Mouse (Mus musculus) intestine, embryonic 15.5 days (tissue): ENCODE results near the gene Cabp4. TPM values are rescaled to one million over a fixed set of nuclear protein-coding genes. Genes with fewer than 3 reads are reported as not detected.
A peak's percentile ranks its signal among the peaks of the same experiment; 100 is the strongest.

ENCODE experiments used
- ATAC-seq: fragments of 200-750 bp; cut with Nextera tagmentation; 2 replicates; pipeline ENCODE4 v1.8.0; 2017; ENCODE audit warnings: moderate TSS enrichment, moderate library complexity
- H3K27ac ChIP-seq: fragments of 300-500 bp; sonication (generic); 2 replicates; pipeline ENCODE4 v1.5.1; 2015; ENCODE audit warnings: mild to moderate bottlenecking, inconsistent platforms
- H3K27me3 ChIP-seq: fragments of 300-500 bp; sonication (generic); replicated peaks from 2 replicates; pipeline ENCODE4 v1.6.1; 2015; ENCODE audit warnings: inconsistent platforms
- H3K36me3 ChIP-seq: fragments of 300-500 bp; sonication (generic); 2 replicates; pipeline ENCODE4 v1.6.1; 2015; ENCODE audit warnings: inconsistent platforms
- H3K4me1 ChIP-seq: fragments of 300-500 bp; sonication (generic); replicated peaks from 2 replicates; pipeline ENCODE4 v1.6.1; 2015; ENCODE audit warnings: inconsistent platforms
- H3K4me2 ChIP-seq: fragments of 300-500 bp; sonication (generic); replicated peaks from 2 replicates; pipeline ENCODE4 v1.6.1; 2015; ENCODE audit warnings: mild to moderate bottlenecking, inconsistent platforms
- H3K4me3 ChIP-seq: fragments of 300-500 bp; sonication (generic); replicated peaks from 2 replicates; pipeline ENCODE4 v1.5.1; 2015; ENCODE audit warnings: inconsistent platforms
- H3K9ac ChIP-seq: fragments of 300-500 bp; sonication (generic); 2 replicates; pipeline ENCODE4 v1.6.1; 2015; ENCODE audit warnings: inconsistent platforms
- H3K9me3 ChIP-seq: fragments of 300-500 bp; sonication (generic); 2 replicates; pipeline ENCODE4 v1.6.1; 2016; ENCODE audit warnings: inconsistent platforms
- WGBS: fragments of 180-500 bp; shearing (Covaris S2); methylation state at CpG from one replicate; pipeline ENCODE4 v1.1.7; 2015; 5-methylcytosine and 5-hydroxymethylcytosine counted together
- polyA plus RNA-seq: library from polyadenylated mRNA; unstranded; fragments of >200 nt; fragmentation: Nextera tagmentation; extraction: Ambion mirVana; gene quantifications from 2 replicates; pipeline ENCODE4 v1.2.1, GENCODE M21; 2015

Gene Cabp4
- polyA plus RNA-seq, 1 experiment from 2014 or later: 0.19 TPM

DNA sequence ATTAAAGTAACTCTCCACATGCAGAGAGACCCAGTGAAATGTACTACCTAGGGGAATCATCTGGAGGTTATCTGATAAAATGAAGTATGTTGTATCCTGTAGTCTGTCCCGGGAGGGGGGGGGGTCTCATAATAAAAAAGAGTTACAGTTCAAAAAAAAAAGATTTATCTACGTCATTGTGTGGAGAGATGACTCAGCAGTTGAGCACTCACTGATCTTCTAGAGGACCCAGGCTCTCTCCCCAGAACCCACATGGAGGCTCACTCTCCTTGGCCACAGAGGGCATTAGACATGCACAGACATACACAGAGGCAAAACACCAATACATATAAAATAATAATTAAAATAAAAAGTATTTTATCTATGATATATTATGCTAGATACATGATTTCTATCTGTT, 52.5 kb downstream of the Cabp4 start:
- H3K27ac ChIP-seq: no peak overlapping the region
- H3K9ac ChIP-seq: no peak overlapping the region
- no peaks in the 10 kb centered on the region for H3K36me3 ChIP-seq
- no peaks in the 10 kb centered on the region for H3K9me3 ChIP-seq
- H3K4me2 ChIP-seq: no peak overlapping the region
- ATAC-seq: no peak
- peaks cover 2% of the 10 kb centered on the region; the same call in 1 of the 2 replicates for H3K4me1 ChIP-seq
- H3K27me3 ChIP-seq: no peaks in the 10 kb centered on the region
- no peak overlapping the region for H3K4me3 ChIP-seq
- 68% methylated on average over 2 of the region's 2 CpGs for WGBS

- no peak overlapping the region for H3K9ac ChIP-seq
- 88% methylated on average over 3 of the region's 3 CpGs for WGBS
These were observed 53.4 kb downstream of the Cabp4 start for GRCm38 (mm10) chr19:4090446-4090845.

DNA sequence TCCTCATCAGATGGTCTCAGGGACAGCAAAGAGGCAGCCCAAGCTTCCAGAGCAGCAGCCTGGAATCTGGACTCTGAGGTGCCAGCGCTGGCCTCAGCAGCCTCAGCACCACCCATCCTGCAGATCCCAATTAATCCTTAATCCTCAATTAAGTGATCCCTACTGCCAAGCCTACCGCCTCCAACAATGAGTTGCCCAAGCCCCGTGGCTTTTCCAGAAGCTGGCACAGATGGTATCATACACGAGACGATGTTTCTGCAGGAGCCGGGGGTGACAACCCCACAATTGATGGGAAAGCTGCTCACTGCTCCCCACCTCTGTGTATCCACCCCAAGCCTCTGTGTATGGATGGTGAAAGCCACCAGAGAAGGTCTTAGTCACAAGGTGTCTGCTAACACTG, 54.7 kb downstream of the Cabp4 start:
- 78% methylated on average over 6 of the region's 6 CpGs for WGBS
- H3K4me3 ChIP-seq: no peak overlapping the region
- H3K9ac ChIP-seq: no peak overlapping the region
- H3K36me3 ChIP-seq: no peaks in the 10 kb centered on the region
- H3K4me1 ChIP-seq: 0 out of 2 replicates have a peak, but pooled peaks cover under 1% of the 10 kb centered on the region
- no peaks in the 10 kb centered on the region for H3K9me3 ChIP-seq
- no peak overlapping the region for H3K4me2 ChIP-seq
- ATAC-seq: no peak
- no peaks in the 10 kb centered on the region for H3K27me3 ChIP-seq
- H3K27ac ChIP-seq: no peak overlapping the region

More at GRCm38 (mm10) chr19:4090446-4090845, 53.4 kb downstream of the Cabp4 start:
- no peak overlapping the region for H3K27ac ChIP-seq
- H3K27me3 ChIP-seq: no peaks in the 10 kb centered on the region
- no peak overlapping the region for H3K4me2 ChIP-seq
- ATAC-seq: no peak
- H3K36me3 ChIP-seq: no peaks in the 10 kb centered on the region
- H3K4me3 ChIP-seq: no peak overlapping the region
- no peaks in the 10 kb centered on the region for H3K4me1 ChIP-seq
- H3K9me3 ChIP-seq: no peaks in the 10 kb centered on the region

- Histone ChIP-seq H3K36me3 (no peaks in the 10 kb centered on the region), H3K4me1 (0 out of 2 replicates have a peak, but pooled peaks cover 4% of the 10 kb centered on the region), H3K4me2 (no peak overlapping the region), H3K9ac (no peak overlapping the region), H3K9me3 (no peaks in the 10 kb centered on the region), H3K4me3 (no peak overlapping the region), H3K27ac (no peak overlapping the region), H3K27me3 (no peaks in the 10 kb centered on the region)
- ATAC-seq: 0 out of 2 replicates have a peak, but pooled peaks have one; percentile 27
- 43% methylated on average over 5 of the region's 5 CpGs for WGBS
These were observed 55.7 kb downstream of the Cabp4 start for GRCm38 (mm10) chr19:4088146-4088545.

- Histone ChIP-seq H3K4me2 (no peak overlapping the region), H3K4me3 (no peak overlapping the region), H3K9ac (no peak overlapping the region), H3K36me3 (no peaks in the 10 kb centered on the region), H3K9me3 (no peaks in the 10 kb centered on the region), H3K4me1 (0 out of 2 replicates have a peak, but pooled peaks cover 4% of the 10 kb centered on the region), H3K27me3 (no peaks in the 10 kb centered on the region), H3K27ac (no peak overlapping the region)
- ATAC-seq: no peak
- 86% methylated on average over 5 of the region's 5 CpGs for WGBS
These were observed 56.7 kb downstream of the Cabp4 start for GRCm38 (mm10) chr19:4087090-4087489.

DNA sequence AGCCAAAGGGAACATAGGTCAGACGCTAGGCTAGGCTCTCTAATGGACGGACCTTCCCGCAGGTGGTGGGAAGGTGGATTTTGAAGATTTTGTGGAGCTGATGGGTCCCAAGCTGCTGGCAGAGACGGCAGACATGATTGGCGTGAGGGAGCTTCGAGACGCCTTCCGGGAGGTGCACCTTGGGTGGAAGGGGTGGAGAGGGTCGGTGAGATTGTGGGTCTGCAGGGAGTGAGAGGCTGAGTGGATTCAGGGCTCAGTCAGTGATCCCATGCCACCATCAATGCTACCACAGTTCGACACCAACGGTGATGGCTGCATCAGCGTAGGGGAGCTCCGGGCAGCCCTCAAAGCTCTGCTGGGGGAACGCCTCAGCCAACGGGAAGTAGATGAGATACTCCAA, 57.7 kb downstream of the Cabp4 start:
- Histone ChIP-seq H3K27ac (no peak overlapping the region), H3K36me3 (no peaks in the 10 kb centered on the region), H3K4me3 (no peak overlapping the region), H3K4me1 (0 out of 2 replicates have a peak, but pooled peaks cover 4% of the 10 kb centered on the region), H3K27me3 (no peaks in the 10 kb centered on the region), H3K4me2 (no peak overlapping the region), H3K9ac (no peak overlapping the region), H3K9me3 (no peaks in the 10 kb centered on the region)
- ATAC-seq: no peak
- WGBS: 88% methylated on average over 15 of the region's 15 CpGs

Other genes starting within 250 kb of the Cabp4 start
- 50.9 and 56.3 TPM in 2 replicates for gene Tcirg1, start 236.9 kb downstream of the Cabp4 start, polyA plus RNA-seq
- 342 and 413 TPM in 2 replicates for gene Ndufs8, start 231.3 kb downstream of the Cabp4 start, polyA plus RNA-seq
- 2.3 and 2.4 TPM in 2 replicates for gene Aldh3b1, start 214.2 kb downstream of the Cabp4 start, polyA plus RNA-seq
- 20.2 and 21.8 TPM in 2 replicates for gene Unc93b1, start 208.8 kb downstream of the Cabp4 start, polyA plus RNA-seq
- not detected in 2 replicates for gene Aldh3b3, start 185.4 kb downstream of the Cabp4 start, polyA plus RNA-seq
- 0.78 and 0.84 TPM in 2 replicates for gene Aldh3b2, start 171.7 kb downstream of the Cabp4 start, polyA plus RNA-seq
- gene Acy3, start 157.5 kb downstream of the Cabp4 start, polyA plus RNA-seq: 12.8 and 14.2 TPM in 2 replicates
- gene Tbx10, start 151.3 kb downstream of the Cabp4 start, polyA plus RNA-seq: 0.35 and 0.38 TPM in 2 replicates
- 33.8 and 35.9 TPM in 2 replicates for gene Nudt8, start 143.5 kb downstream of the Cabp4 start, polyA plus RNA-seq
- gene Gm49405, start 143.4 kb downstream of the Cabp4 start, polyA plus RNA-seq: 2.1 and 2.6 TPM in 2 replicates
- gene Doc2g, start 140.7 kb downstream of the Cabp4 start, polyA plus RNA-seq: 2.8 and 3.8 TPM in 2 replicates
- gene Ndufv1, start 131.2 kb downstream of the Cabp4 start, polyA plus RNA-seq: 241 and 274 TPM in 2 replicates
- 973 and 1,014 TPM in 2 replicates for gene Gstp1, start 106.0 kb downstream of the Cabp4 start, polyA plus RNA-seq
- 24.3 and 35.8 TPM in 2 replicates for gene Gstp2, start 98.0 kb downstream of the Cabp4 start, polyA plus RNA-seq
- 6.9 and 9.2 TPM in 2 replicates for gene Gstp3, start 84.5 kb downstream of the Cabp4 start, polyA plus RNA-seq
- 1.7 and 2.8 TPM in 2 replicates for gene Cabp2, start 62.5 kb downstream of the Cabp4 start, polyA plus RNA-seq
- 127 and 147 TPM in 2 replicates for gene Cdk2ap2, start 46.9 kb downstream of the Cabp4 start, polyA plus RNA-seq
- 13.8 and 20.9 TPM in 2 replicates for gene Pitpnm1, start 44.0 kb downstream of the Cabp4 start, polyA plus RNA-seq
- gene Aip, start 18.2 kb downstream of the Cabp4 start, polyA plus RNA-seq: 75.0 and 80.7 TPM in 2 replicates
- gene Gpr152, start 4.2 kb downstream of the Cabp4 start, polyA plus RNA-seq: not detected in 2 replicates
- 207 and 214 TPM in 2 replicates for gene Coro1b, start 4.6 kb upstream of the Cabp4 start, polyA plus RNA-seq
- gene Ptprcap, start 9.6 kb upstream of the Cabp4 start, polyA plus RNA-seq: 3.9 and 5.4 TPM in 2 replicates
- gene Rps6kb2, start 19.3 kb upstream of the Cabp4 start, polyA plus RNA-seq: 40.7 and 41.9 TPM in 2 replicates
- gene Carns1, start 31.4 kb upstream of the Cabp4 start, polyA plus RNA-seq: 1.7 and 2.0 TPM in 2 replicates
- gene Tbc1d10c, start 47.3 kb upstream of the Cabp4 start, polyA plus RNA-seq: 3.5 TPM in 2 replicates
- 757 and 779 TPM in 2 replicates for gene Ppp1ca, start 48.0 kb upstream of the Cabp4 start, polyA plus RNA-seq
- gene Rad9a, start 57.6 kb upstream of the Cabp4 start, polyA plus RNA-seq: 29.3 and 30.5 TPM in 2 replicates
- 5.7 and 5.9 TPM in 2 replicates for gene Clcf1, start 70.2 kb upstream of the Cabp4 start, polyA plus RNA-seq
- not detected in 2 replicates for gene AC109138.7, start 70.3 kb upstream of the Cabp4 start, polyA plus RNA-seq
- gene Pold4, start 87.9 kb upstream of the Cabp4 start, polyA plus RNA-seq: 35.0 and 40.8 TPM in 2 replicates
- 22.2 and 24.8 TPM in 2 replicates for gene Ssh3, start 125.1 kb upstream of the Cabp4 start, polyA plus RNA-seq
- 5.3 and 5.7 TPM in 2 replicates for gene Ankrd13d, start 139.1 kb upstream of the Cabp4 start, polyA plus RNA-seq
- gene Grk2, start 162.2 kb upstream of the Cabp4 start, polyA plus RNA-seq: 18.2 and 18.3 TPM in 2 replicates